Mouse (Mus musculus) MEL (cell line): ENCODE data around the gene Tshz2. TPM values are rescaled to one million over a fixed set of nuclear protein-coding genes. Genes with fewer than 3 reads are reported as not detected.

Experiments
- DNase-seq: peaks from one replicate; pipeline ENCODE4 v3.0.0; 2011; ENCODE audit warnings: low read depth, low spot score
- H3K27ac ChIP-seq: 2 replicates; pipeline ENCODE4 v1.5.1; 2012; ENCODE audit warnings: low read depth, mild to moderate bottlenecking, control low read depth, low read length, moderate library complexity; ENCODE audit not compliant: control insufficient read depth
- H3K27me3 ChIP-seq, 2 experiments: fragments of 150-350 bp in 1 of 2; sonication (generic) in 1 of 2; 2 replicates each; pipeline ENCODE4 v1.6.1; 2012; ENCODE audit warnings: low read length in 2 of 2, mild to moderate bottlenecking in 2 of 2, improper control_type of control experiment in 1 of 2, moderate library complexity in 1 of 2; ENCODE audit not compliant: insufficient read depth in 2 of 2, control insufficient read depth in 1 of 2
- H3K36me3 ChIP-seq, 2 experiments: 2 replicates each; pipeline ENCODE4 v1.6.1; 2012 to 2014; ENCODE audit warnings: low read length in 2 of 2, improper control_type of control experiment in 1 of 2, inconsistent platforms in 1 of 2, mild to moderate bottlenecking in 1 of 2; ENCODE audit not compliant: insufficient read depth in 2 of 2, control insufficient read depth in 1 of 2
- H3K4me1 ChIP-seq, 2 experiments: fragments of 150-350 bp in 1 of 2; sonication (generic) in 1 of 2; 2 replicates each; pipeline ENCODE4 v1.6.1; 2012; ENCODE audit warnings: low read length in 2 of 2, improper control_type of control experiment in 1 of 2, mild to moderate bottlenecking in 1 of 2; ENCODE audit not compliant: insufficient read depth in 2 of 2, control insufficient read depth in 1 of 2
- H3K4me3 ChIP-seq, 2 experiments: fragments of 150-350 bp in 1 of 2; sonication (generic) in 1 of 2; 2 replicates each; pipeline ENCODE4 v1.5.1; 2012; ENCODE audit warnings: low read depth in 2 of 2, low read length in 2 of 2, mild to moderate bottlenecking in 2 of 2, moderate library complexity in 2 of 2, control low read depth in 1 of 2, improper control_type of control experiment in 1 of 2; ENCODE audit not compliant: control insufficient read depth in 1 of 2, insufficient read depth in 1 of 2
- H3K79me2 ChIP-seq: 2 replicates; pipeline ENCODE4 v1.6.1; 2012; ENCODE audit warnings: mild to moderate bottlenecking, low read length, moderate library complexity; ENCODE audit not compliant: control insufficient read depth, poor library complexity, insufficient read depth
- H3K9ac ChIP-seq: 2 replicates; pipeline ENCODE4 v1.6.1; 2012; ENCODE audit warnings: low read depth, mild to moderate bottlenecking, control low read depth, low read length, moderate library complexity; ENCODE audit not compliant: control insufficient read depth, poor library complexity, severe bottlenecking
- H3K9me3 ChIP-seq: fragments of 150-350 bp; sonication (generic); replicated peaks from 2 replicates; pipeline ENCODE4 v1.6.1; 2012; ENCODE audit warnings: mild to moderate bottlenecking, low read length, improper control_type of control experiment, moderate library complexity; ENCODE audit not compliant: insufficient read depth
- EP300 ChIP-seq, 2 experiments: IDR thresholded peaks; 2 replicates each; pipeline ENCODE4 v1.6.1; 2011; ENCODE audit warnings: improper control_type of control experiment in 2 of 2, low read length in 2 of 2, low read depth in 1 of 2, mild to moderate bottlenecking in 1 of 2
- ETS1 ChIP-seq: IDR thresholded peaks from 2 replicates; pipeline ENCODE4 v1.6.1; 2012; ENCODE audit warnings: low read depth, mild to moderate bottlenecking, inconsistent platforms, low read length, improper control_type of control experiment, moderate library complexity
- GABPA ChIP-seq: IDR thresholded peaks from 2 replicates; pipeline ENCODE4 v1.6.1; 2012; ENCODE audit warnings: low read depth, mild to moderate bottlenecking, inconsistent platforms, low read length, improper control_type of control experiment, moderate library complexity
- GATA1 ChIP-seq: IDR thresholded peaks from 2 replicates; pipeline ENCODE4 v1.6.1; 2011; ENCODE audit warnings: low read depth, low read length, improper control_type of control experiment
- JUND ChIP-seq: IDR thresholded peaks from 2 replicates; pipeline ENCODE4 v1.6.1; 2011; ENCODE audit warnings: low read depth, mild to moderate bottlenecking, improper control_type of control experiment, low read length
- KAT2A ChIP-seq: conservative IDR thresholded peaks from 2 replicates; pipeline ENCODE4 v1.6.1; 2012; ENCODE audit warnings: low read depth, low read length, improper control_type of control experiment, inconsistent platforms
- MXI1 ChIP-seq: IDR thresholded peaks from 2 replicates; pipeline ENCODE4 v1.6.1; 2011; ENCODE audit warnings: mild to moderate bottlenecking, low read depth, low read length, improper control_type of control experiment
- MYC ChIP-seq: IDR thresholded peaks from 2 replicates; pipeline ENCODE4 v1.6.1; 2011; ENCODE audit warnings: low read depth, mild to moderate bottlenecking, low read length, improper control_type of control experiment, moderate library complexity
- POLR2AphosphoS2 ChIP-seq: IDR thresholded peaks from 2 replicates; pipeline ENCODE4 v1.6.1; 2011; ENCODE audit warnings: low read length, improper control_type of control experiment
- POLR2AphosphoS5 ChIP-seq: IDR thresholded peaks from 2 replicates; pipeline ENCODE4 v1.6.1; 2012; ENCODE audit warnings: low read depth, borderline replicate concordance, mild to moderate bottlenecking, inconsistent platforms, low read length, moderate library complexity, mixed read lengths
- RCOR1 ChIP-seq: IDR thresholded peaks from 2 replicates; pipeline ENCODE4 v1.6.1; 2012; ENCODE audit warnings: low read depth, mild to moderate bottlenecking, inconsistent platforms, low read length, improper control_type of control experiment
- SIN3A ChIP-seq: IDR thresholded peaks from 2 replicates; pipeline ENCODE4 v1.6.1; 2012; ENCODE audit warnings: low read length, improper control_type of control experiment, inconsistent platforms
- SMC3 ChIP-seq: IDR thresholded peaks from 2 replicates; pipeline ENCODE4 v1.6.1; 2011; ENCODE audit warnings: low read depth, low read length, improper control_type of control experiment
- TAL1 ChIP-seq: IDR thresholded peaks from 2 replicates; pipeline ENCODE4 v1.6.1; 2012; ENCODE audit warnings: mild to moderate bottlenecking, inconsistent platforms, low read length, moderate library complexity, mixed read lengths
- USF2 ChIP-seq, 2 experiments: IDR thresholded peaks; 2 replicates each; pipeline ENCODE4 v1.6.1; 2011 to 2012; ENCODE audit warnings: improper control_type of control experiment in 2 of 2, low read length in 2 of 2, borderline replicate concordance in 1 of 2, inconsistent platforms in 1 of 2, low read depth in 1 of 2, mild to moderate bottlenecking in 1 of 2; ENCODE audit not compliant: insufficient read depth in 1 of 2
- ZNF384 ChIP-seq: IDR thresholded peaks from 2 replicates; pipeline ENCODE4 v1.6.1; 2012; ENCODE audit warnings: low read depth, mild to moderate bottlenecking, inconsistent platforms, low read length, improper control_type of control experiment
- polyA plus RNA-seq, 2 experiments: library from polyadenylated mRNA; stranded (reverse) in 1 of 2; unstranded in 1 of 2; fragments of >175 nt in 1 of 2; fragments of >200 nt in 1 of 2; gene quantifications; 2 replicates each; pipeline versions ENCODE4 v1.2.1 to v1.2.4; 2012; ENCODE audit warnings: low replicate concordance in 2 of 2, low read depth in 1 of 2; ENCODE audit not compliant: insufficient read length in 2 of 2, insufficient read depth in 1 of 2, missing spikeins in 1 of 2
- total RNA-seq: library from RNA; depleted of rRNA; stranded (reverse); fragments of 300-350 nt; gene quantifications from 2 replicates; pipeline ENCODE4 v1.2.3, GENCODE M21; 2012

The Tshz2 gene
- total and polyA plus RNA-seq, 3 experiments = not detected

GRCm38 (mm10) chr2:169873442-169873841, 240.6 kb downstream of the Tshz2 start:
- Histone ChIP-seq H3K36me3 (no peaks in the 10 kb centered on the region), H3K4me3 (no peak overlapping the region), H3K27ac (no peak overlapping the region), H3K9ac (no peak overlapping the region), H3K9me3 (no peaks in the 10 kb centered on the region), H3K27me3 (no peaks in the 10 kb centered on the region), H3K79me2 (no peaks in the 10 kb centered on the region), H3K4me1 (no peaks in the 10 kb centered on the region)
- no peak for TF ChIP-seq USF2 (IDR thresholded peaks at IDR 0.05; ENCODE audit: borderline replicate concordance in 1 of 2, insufficient read depth in 1 of 2, low read depth in 1 of 2, low read length in 2 of 2)
- no peak for TF ChIP-seq MXI1
- no peak for TF ChIP-seq TAL1
- TF ChIP-seq ZNF384 = no peak
- TF ChIP-seq POLR2AphosphoS2 = no peak
- no peak for TF ChIP-seq ETS1
- no peak for TF ChIP-seq SMC3
- no peak for TF ChIP-seq JUND
- TF ChIP-seq KAT2A = no peak
- no peak for DNase-seq

- Histone ChIP-seq H3K27ac (no peak overlapping the region), H3K36me3 (no peaks in the 10 kb centered on the region), H3K9ac (no peak overlapping the region), H3K79me2 (no peaks in the 10 kb centered on the region), H3K4me1 (no peaks in the 10 kb centered on the region), H3K4me3 (no peak overlapping the region), H3K27me3 (no peaks in the 10 kb centered on the region), H3K9me3 (no peaks in the 10 kb centered on the region)
- TF ChIP-seq EP300 (IDR thresholded peaks at IDR 0.05; ENCODE audit: low read depth in 1 of 2, low read length in 2 of 2) = no peak
- TF ChIP-seq, all 39 proteins: peak for 0
- DNase-seq = no peak
Measured at GRCm38 (mm10) chr2:169887921-169888320, 255.1 kb downstream of the Tshz2 start.

- H3K27me3 ChIP-seq = no peaks in the 10 kb centered on the region
- no peaks in the 10 kb centered on the region for H3K79me2 ChIP-seq
- H3K4me3 ChIP-seq = no peak overlapping the region
- no peaks in the 10 kb centered on the region for H3K36me3 ChIP-seq
- H3K9me3 ChIP-seq = no peaks in the 10 kb centered on the region
- H3K27ac ChIP-seq = no peak overlapping the region
- H3K9ac ChIP-seq = no peak overlapping the region
- TF ChIP-seq KAT2A = no peak
- TF ChIP-seq POLR2AphosphoS5 = no peak
- no peak for TF ChIP-seq POLR2AphosphoS2
- no peak for TF ChIP-seq MYC
- TF ChIP-seq ETS1 = no peak
- TF ChIP-seq SIN3A = no peak
- no peak for TF ChIP-seq RCOR1
- TF ChIP-seq GATA1 = no peak
- TF ChIP-seq USF2 (IDR thresholded peaks at IDR 0.05; ENCODE audit: borderline replicate concordance in 1 of 2, insufficient read depth in 1 of 2, low read depth in 1 of 2, low read length in 2 of 2) = no peak
- TF ChIP-seq GABPA = no peak
- TF ChIP-seq, all 39 proteins: peak for 0
- DNase-seq = no peak
- no peaks in the 10 kb centered on the region for H3K4me1 ChIP-seq
Measured at GRCm38 (mm10) chr2:169892441-169893038, 259.7 kb downstream of the Tshz2 start.
